Mouse (Mus musculus) gastrocnemius, postnatal 25 days (tissue): Measurements from ENCODE around the gene Maf. TPM values are rescaled to one million over a fixed set of nuclear protein-coding genes. Genes with fewer than 3 reads are reported as not detected.

Experiments used
- DNase-seq: peaks from one replicate; pipeline ENCODE4 v3.0.0; 2022
- total RNA-seq, 2 experiments: library from RNA; stranded (reverse); gene quantifications; 1 replicate in 1 of 2; 2 replicates in 1 of 2; pipeline ENCODE4 v1.2.3; 2021

Gene Maf
- total RNA-seq, 2 experiments from 2014 or later = 85.0 to 103 TPM

DNA sequence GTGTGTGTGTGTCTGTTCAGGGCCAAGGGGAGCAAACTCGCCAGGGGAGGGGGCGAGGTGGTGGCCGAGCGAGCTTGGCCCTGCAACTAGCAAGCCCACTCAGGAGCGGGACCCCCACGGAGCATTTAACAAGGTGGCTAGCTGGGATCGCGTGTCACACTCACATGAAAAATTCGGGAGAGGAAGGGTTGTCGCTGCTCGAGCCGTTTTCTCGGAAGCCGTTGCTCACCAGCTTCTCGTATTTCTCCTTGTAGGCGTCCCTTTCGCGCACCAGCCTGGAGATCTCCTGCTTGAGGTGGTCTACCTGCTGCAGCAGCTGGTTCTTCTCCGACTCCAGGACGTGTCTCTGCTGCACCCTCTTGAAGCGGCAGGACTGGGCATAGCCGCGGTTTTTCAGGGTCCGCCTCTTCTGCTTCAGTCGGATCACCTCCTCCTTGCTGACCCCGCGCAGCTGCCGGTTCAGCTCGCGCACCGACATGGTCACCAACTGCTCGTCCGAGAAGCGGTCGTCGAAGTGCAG lies 1.9 kb downstream of the Maf start:
- DNase-seq = peak; percentile 59

DNA sequence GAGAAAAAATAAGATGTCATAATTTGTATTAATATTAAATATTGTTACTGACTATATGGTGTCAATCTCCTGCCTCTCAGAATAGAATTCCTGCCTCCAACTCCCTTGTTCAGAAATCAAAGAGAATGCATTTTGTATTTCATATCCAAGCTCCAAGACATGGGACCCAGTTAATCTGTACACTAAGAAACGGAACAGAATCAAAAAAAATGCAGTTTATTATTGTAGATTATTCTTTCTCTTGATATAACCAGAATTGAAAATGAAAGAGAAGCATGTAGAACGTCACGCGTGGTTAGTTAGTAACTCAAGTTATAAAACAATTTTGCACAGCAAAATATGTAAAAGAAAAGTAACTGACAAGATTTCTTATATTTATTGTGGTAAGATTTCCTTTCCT lies 4.5 kb downstream of the Maf start:
- no peak for DNase-seq

- DNase-seq = no peak
These were observed 6.6 kb downstream of the Maf start for GRCm38 (mm10) chr8:115701001-115701400.

GRCm38 (mm10) chr8:115699151-115699550 lies 8.4 kb downstream of the Maf start:
- no peak for DNase-seq

- no peak for DNase-seq
These were observed 10.2 kb downstream of the Maf start for GRCm38 (mm10) chr8:115697410-115697809.

GRCm38 (mm10) chr8:115696661-115697060 lies 10.9 kb downstream of the Maf start:
- no peak for DNase-seq

GRCm38 (mm10) chr8:115687349-115687748 lies 20.2 kb downstream of the Maf start:
- no peak for DNase-seq

DNA sequence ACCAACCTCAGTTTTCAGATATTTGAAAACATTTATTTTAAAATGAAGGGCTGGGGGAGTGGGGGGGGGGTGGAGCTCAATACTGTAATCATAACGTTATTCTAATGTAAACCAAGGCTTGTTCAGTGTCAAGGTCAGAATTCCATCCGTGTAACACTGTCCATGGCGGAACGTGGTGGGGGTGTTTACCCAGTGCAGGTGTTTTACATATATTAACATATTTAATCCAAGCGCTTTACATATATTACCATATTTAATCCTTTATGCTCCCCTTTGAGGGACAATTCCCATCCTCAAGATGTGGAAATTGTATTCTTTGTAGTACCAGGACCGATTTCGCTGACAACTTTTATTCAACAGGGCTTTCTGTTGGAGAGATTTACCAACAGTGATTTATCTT lies 24.3 kb downstream of the Maf start:
- no peak for DNase-seq

GRCm38 (mm10) chr8:115679539-115679938 lies 28.1 kb downstream of the Maf start:
- no peak for DNase-seq

- no peak for DNase-seq
These were observed 42.7 kb downstream of the Maf start for GRCm38 (mm10) chr8:115664866-115665265.

GRCm38 (mm10) chr8:115650110-115650521 lies 57.5 kb downstream of the Maf start:
- peak; percentile 42 for DNase-seq

DNA sequence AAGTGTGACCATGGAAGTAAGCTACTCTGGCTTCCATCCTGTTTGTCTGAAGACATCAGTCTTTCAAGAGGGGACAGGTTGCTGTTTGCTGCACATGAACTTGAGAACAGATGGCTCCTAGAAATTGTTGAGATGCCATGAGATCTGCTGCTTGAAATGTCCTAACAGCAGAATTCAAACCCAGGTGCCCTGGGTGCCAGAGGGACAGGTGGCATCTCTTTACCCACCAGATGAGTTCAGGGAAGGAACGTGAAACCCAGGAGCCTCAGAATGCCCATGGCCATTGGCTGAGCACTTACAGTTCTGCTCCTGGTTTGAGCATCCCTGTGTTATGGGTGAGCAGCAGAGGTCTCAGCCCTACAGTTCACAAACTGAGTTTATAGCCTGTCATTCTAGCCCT lies 62.5 kb downstream of the Maf start:
- no peak for DNase-seq

DNA sequence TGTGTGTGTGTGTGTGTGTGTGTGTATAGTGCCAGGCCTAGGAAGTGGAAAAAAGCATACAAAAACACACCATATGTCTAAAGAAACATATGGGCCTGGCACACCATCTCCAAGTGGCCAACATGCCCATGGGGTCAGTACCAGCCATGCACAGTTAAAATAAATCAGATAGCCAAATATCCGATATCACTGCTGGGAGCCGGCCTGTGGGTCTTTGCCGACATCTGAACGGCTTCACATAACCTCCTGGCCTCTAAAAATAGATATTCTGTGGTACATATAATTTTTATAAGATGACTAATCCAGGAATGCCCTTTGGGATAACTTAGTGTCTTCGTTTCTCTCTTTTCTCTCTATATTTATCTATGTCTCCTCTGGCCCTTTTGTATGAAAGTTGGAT lies 65.7 kb downstream of the Maf start:
- DNase-seq = peak; percentile 26

GRCm38 (mm10) chr8:115639951-115640350 lies 67.6 kb downstream of the Maf start:
- DNase-seq = peak; percentile 73

- DNase-seq = no peak
These were observed 70.8 kb downstream of the Maf start for GRCm38 (mm10) chr8:115636751-115637150.
